Mouse (Mus musculus): ENCODE measurements at regions not wholly inside any gene's neighbourhood (a gene's known extent, or its start where the extent isn't known, plus 50 kb on each side); places are given as distances from the start of the nearest gene placed in this dataset.

DNA sequence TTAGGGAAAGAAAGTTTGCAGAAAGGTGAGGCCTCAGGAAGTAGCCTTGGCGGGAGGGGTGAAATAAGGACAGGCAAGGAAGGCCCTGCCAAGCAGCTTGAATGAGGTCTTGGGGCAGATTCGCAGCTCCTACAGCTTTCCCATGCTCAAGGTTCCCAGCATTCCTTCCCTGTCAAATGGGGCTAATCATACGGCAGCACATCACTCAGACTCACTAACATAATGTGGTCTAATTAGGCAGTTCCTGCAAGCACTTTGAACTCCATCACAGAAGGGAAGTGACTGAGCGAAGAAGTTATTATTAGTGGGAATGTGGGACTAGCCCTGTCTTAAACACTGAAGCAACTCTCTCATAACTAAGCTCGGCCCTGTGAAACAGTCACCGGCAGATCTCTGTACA, 87.1 kb upstream of the Gm10260 start:
- Histone ChIP-seq H3K4me3 (no peak overlapping the region), H3K9me3 (peaks cover 2% of the 10 kb centered on the region; the same call in 1 of the 2 replicates), H3K4me1 (replicated peaks) (no peaks in the 10 kb centered on the region), H3K27me3 (ENCODE audit: insufficient read depth, poor library complexity, severe bottlenecking) (no peaks in the 10 kb centered on the region), H3K27ac (no peak overlapping the region), H3K36me3 (no peaks in the 10 kb centered on the region)
- DNase-seq (ENCODE audit: low spot score) = no peak
- WGBS = 91% methylated on average over 6 of the region's 6 CpGs

DNA sequence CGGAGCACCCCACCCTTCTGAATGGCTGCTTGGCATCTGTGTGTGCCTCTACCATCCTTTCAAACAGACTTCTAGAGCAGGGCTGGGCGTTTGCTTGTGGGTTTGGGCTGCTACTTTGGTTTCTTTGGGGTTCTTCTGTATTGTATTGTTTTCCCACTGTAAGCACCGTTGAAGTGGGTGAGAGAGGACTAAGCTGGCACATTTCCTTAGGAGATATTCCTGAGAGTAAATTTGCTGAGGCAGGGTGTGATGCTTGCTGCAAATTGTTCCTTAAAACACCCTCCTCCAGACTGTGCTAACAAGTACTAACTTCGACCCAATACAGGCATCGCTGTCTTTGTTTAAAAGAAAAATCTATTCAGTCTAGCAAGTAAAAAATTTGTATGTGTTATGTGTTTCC, 84.7 kb upstream of the Gm10260 start:
- DNase-seq (ENCODE audit: low spot score) = no peak
- WGBS = 90% methylated on average over 5 of the region's 5 CpGs
- H3K4me3 ChIP-seq = no peak overlapping the region
- no peaks in the 10 kb centered on the region for H3K27me3 ChIP-seq (ENCODE audit: insufficient read depth, poor library complexity, severe bottlenecking)
- H3K4me1 ChIP-seq (replicated peaks) = no peaks in the 10 kb centered on the region; the same call in 1 of the 2 replicates
- H3K9me3 ChIP-seq = peaks cover 2% of the 10 kb centered on the region; the same call in 1 of the 2 replicates
- no peaks in the 10 kb centered on the region for H3K36me3 ChIP-seq
- no peak overlapping the region for H3K27ac ChIP-seq

DNA sequence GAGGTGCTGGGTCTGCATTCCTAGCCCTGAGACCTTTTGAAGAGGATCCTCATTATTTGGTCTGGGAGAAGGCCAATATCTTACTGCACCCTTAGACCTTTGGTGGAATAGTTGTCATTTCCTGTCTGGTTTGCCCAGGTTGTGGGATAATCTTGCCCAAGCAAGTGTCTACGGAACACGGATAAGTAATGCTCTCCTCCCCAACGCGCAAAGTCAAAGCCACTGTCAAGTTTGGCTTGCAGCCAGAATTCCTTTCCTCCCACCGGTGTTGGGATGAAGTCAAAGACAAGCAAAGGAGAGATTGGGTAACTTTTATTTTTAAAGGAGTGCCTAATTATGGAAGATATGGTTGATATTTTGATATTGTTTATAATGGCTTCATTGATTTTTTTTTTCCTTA, 82.4 kb upstream of the Gm10260 start:
- no peak for DNase-seq (ENCODE audit: low spot score)
- WGBS = 92% methylated on average over 5 of the region's 5 CpGs

DNA sequence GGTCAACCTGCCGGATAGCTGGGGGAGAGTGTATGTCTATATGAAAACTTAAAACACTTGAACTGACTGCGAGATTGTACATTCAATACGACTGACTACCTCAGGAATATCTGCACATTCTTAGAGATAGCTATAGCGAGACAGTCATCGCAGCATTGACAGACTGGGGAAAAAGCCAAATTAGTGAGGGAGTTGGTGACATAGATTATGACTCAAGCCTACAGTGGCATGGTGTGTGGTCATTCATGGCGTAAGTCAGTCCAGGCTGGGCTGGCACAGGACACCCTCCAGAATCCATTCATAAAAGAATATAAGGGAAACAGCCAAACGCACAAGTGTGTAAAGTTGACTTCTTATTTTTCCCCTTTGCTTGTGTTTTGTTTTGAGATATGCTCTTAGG, 81.1 kb upstream of the Gm10260 start:
- H3K27ac ChIP-seq = no peak overlapping the region
- H3K4me3 ChIP-seq = no peak overlapping the region
- 94% methylated on average over 7 of the region's 7 CpGs for WGBS
- H3K9me3 ChIP-seq = peaks cover 2% of the 10 kb centered on the region; the same call in 1 of the 2 replicates
- DNase-seq (ENCODE audit: low spot score) = no peak
- H3K4me1 ChIP-seq (replicated peaks) = peaks cover 4% of the 10 kb centered on the region; the same call in 1 of the 2 replicates
- no peaks in the 10 kb centered on the region for H3K36me3 ChIP-seq
- H3K27me3 ChIP-seq (ENCODE audit: insufficient read depth, poor library complexity, severe bottlenecking) = peaks cover 3% of the 10 kb centered on the region; the same call in 1 of the 2 replicates

More for the DNA sequence above, 82.4 kb upstream of the Gm10260 start:
- Histone ChIP-seq H3K4me3 (no peak overlapping the region), H3K27me3 (ENCODE audit: insufficient read depth, poor library complexity, severe bottlenecking) (peaks cover 3% of the 10 kb centered on the region; the same call in 1 of the 2 replicates), H3K9me3 (peaks cover 2% of the 10 kb centered on the region; the same call in 1 of the 2 replicates), H3K4me1 (replicated peaks) (peaks cover 4% of the 10 kb centered on the region; the same call in 1 of the 2 replicates), H3K27ac (no peak overlapping the region), H3K36me3 (no peaks in the 10 kb centered on the region)

DNA sequence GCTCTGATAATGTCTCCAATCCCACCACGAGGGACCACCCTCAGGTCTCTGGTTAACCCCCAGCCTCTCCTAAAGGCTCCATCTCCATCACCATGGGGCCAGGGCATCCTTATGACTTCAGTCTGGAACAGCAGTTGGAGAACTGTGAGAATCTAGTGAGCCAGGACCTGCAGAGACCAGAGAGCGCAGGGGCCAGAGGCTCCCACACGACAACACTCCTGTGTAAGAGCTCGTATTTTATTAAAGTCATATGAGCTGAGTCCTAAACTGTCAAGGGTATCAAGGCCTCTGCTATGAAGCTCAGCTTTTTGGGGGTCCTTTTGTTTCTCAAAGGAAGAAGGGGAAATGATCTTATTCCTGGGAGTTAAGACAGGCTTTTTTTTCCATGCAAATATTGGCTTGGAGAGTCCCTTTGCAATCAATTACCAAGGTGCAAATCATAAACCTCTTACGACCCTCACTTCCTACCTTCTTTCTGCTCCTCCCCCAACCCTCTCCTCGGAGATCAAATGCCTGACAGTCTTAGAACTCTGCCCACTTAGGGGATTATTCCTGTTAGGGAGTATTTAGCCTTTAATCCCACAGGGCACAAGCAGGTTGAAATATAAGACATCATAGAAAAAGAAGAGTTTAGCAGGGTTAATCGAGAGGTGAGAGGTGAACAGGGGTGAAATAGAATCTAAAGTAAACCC, 79.3 kb upstream of the Gm10260 start:
- 52% methylated on average over 7 of the region's 7 CpGs for WGBS

DNA sequence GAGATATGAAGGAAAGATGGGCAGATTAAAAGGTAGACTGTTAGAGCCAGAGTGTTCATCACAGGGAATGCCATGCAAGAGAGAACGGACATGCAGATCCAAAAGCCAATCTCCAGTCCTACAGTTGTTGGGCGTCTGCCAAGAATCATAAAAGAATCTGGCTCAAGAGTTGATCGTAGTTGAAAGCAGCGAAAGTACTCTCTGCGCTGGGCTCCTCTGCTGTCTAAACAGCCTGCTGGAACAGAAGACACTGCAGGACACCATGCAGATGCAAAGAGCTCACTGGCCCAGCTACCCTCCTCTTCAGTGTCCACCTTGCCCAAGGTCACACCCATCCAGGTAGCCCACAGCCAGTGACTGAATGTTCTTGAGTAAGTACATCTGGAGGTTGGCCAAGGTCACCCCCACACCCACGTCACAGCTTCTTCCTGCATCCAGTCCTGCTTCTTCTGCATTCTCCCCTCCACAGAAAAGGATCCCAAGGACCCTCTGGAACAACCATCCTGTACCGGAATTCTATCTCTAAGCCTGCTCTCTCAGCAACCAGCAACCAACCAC, 77.1 kb upstream of the Gm10260 start:
- WGBS = 89% methylated on average over 7 of the region's 7 CpGs

More for the DNA sequence above, 79.3 kb upstream of the Gm10260 start:
- Histone ChIP-seq H3K27ac (no peak overlapping the region), H3K9me3 (peaks cover 2% of the 10 kb centered on the region; the same call in 1 of the 2 replicates), H3K27me3 (ENCODE audit: insufficient read depth, poor library complexity, severe bottlenecking) (peaks cover 3% of the 10 kb centered on the region; the same call in 1 of the 2 replicates), H3K36me3 (no peaks in the 10 kb centered on the region), H3K4me1 (replicated peaks) (peaks cover 4% of the 10 kb centered on the region; the same call in 1 of the 2 replicates), H3K4me3 (no peak overlapping the region)
- no peak for DNase-seq (ENCODE audit: low spot score)

DNA sequence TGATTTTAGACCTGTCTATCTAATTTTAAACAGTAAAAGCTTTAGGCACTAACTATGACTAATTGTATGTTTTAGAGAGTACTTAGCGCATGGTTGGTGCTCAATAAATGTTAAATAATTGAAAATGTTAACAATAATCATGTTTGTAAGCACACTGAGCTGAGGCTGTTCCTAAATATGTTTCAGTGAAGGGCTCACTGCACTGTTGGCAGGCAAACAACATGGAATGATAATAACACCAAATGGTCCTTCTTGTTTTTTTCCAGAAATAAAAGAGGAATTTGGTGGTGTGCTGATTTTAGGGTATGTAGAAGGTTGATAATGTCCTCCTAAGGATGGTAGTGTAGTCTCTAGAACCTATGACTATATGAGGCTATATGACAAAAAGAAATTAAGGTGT, 72.0 kb upstream of the Gm10260 start:
- DNase-seq (ENCODE audit: low spot score) = no peak
- Histone ChIP-seq H3K36me3 (no peaks in the 10 kb centered on the region), H3K27ac (no peak overlapping the region), H3K4me1 (replicated peaks) (peaks cover 4% of the 10 kb centered on the region), H3K4me3 (no peak overlapping the region), H3K27me3 (ENCODE audit: insufficient read depth, poor library complexity, severe bottlenecking) (no peaks in the 10 kb centered on the region), H3K9me3 (no peaks in the 10 kb centered on the region)
- WGBS = 91% methylated on average over 1 of the region's 1 CpGs

More for the DNA sequence above, 77.1 kb upstream of the Gm10260 start:
- Histone ChIP-seq H3K9me3 (no peaks in the 10 kb centered on the region), H3K4me3 (no peak overlapping the region), H3K36me3 (no peaks in the 10 kb centered on the region), H3K27me3 (ENCODE audit: insufficient read depth, poor library complexity, severe bottlenecking) (peaks cover 3% of the 10 kb centered on the region; the same call in 1 of the 2 replicates), H3K4me1 (replicated peaks) (peaks cover 4% of the 10 kb centered on the region; the same call in 1 of the 2 replicates), H3K27ac (no peak overlapping the region)
- DNase-seq (ENCODE audit: low spot score) = no peak

DNA sequence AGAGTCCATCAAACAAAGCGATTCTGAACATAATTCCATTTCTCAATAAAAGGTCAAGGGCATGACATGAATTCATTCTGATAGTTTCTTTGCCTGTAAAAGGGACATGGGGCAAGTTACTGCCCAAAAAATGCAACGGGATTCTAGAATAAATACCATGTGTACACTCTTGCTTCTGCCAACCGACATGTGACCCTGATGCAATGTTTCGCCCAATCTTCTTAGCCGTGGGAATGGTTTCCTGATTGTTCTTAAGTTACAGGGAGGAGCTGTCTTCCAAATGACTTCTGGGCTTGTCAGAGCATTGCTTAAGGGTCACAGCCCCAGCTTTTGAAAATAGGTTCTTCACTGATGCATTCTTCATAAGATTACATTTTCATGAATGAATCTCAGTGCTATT, 71.4 kb upstream of the Gm10260 start:
- no peak overlapping the region for H3K4me3 ChIP-seq
- no peak for DNase-seq (ENCODE audit: low spot score)
- no peaks in the 10 kb centered on the region for H3K27me3 ChIP-seq (ENCODE audit: insufficient read depth, poor library complexity, severe bottlenecking)
- no peaks in the 10 kb centered on the region for H3K36me3 ChIP-seq
- H3K27ac ChIP-seq = no peak overlapping the region
- no peaks in the 10 kb centered on the region for H3K9me3 ChIP-seq
- peaks cover 4% of the 10 kb centered on the region for H3K4me1 ChIP-seq (replicated peaks)
- WGBS = 74% methylated on average over 5 of the region's 5 CpGs

DNA sequence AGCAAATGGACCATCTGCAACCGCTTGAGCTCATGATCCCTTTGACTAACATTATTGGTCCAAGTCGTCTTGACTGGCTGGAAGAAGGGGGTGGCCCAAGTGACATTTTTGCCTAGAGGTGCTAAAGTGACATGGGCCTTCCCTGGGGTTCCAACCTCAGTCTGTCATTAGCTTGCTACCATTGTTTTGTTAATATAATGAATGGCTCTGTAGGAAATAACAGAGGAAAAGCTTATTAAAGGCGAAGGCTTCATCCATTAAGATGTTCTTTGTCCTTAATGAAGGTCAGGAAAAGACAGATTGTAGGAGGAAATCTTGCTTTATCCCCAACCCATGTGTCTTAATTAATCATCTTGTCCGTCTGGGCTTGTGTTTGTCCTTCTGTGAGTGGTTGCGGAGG, 69.1 kb upstream of the Gm10260 start:
- DNase-seq (ENCODE audit: low spot score) = peak; percentile 25
- Histone ChIP-seq H3K27ac (no peak overlapping the region), H3K4me3 (no peak overlapping the region), H3K9me3 (no peaks in the 10 kb centered on the region), H3K4me1 (replicated peaks) (peaks cover 23% of the 10 kb centered on the region), H3K27me3 (ENCODE audit: insufficient read depth, poor library complexity, severe bottlenecking) (no peaks in the 10 kb centered on the region), H3K36me3 (no peaks in the 10 kb centered on the region)
- 50% methylated on average over 5 of the region's 5 CpGs for WGBS

DNA sequence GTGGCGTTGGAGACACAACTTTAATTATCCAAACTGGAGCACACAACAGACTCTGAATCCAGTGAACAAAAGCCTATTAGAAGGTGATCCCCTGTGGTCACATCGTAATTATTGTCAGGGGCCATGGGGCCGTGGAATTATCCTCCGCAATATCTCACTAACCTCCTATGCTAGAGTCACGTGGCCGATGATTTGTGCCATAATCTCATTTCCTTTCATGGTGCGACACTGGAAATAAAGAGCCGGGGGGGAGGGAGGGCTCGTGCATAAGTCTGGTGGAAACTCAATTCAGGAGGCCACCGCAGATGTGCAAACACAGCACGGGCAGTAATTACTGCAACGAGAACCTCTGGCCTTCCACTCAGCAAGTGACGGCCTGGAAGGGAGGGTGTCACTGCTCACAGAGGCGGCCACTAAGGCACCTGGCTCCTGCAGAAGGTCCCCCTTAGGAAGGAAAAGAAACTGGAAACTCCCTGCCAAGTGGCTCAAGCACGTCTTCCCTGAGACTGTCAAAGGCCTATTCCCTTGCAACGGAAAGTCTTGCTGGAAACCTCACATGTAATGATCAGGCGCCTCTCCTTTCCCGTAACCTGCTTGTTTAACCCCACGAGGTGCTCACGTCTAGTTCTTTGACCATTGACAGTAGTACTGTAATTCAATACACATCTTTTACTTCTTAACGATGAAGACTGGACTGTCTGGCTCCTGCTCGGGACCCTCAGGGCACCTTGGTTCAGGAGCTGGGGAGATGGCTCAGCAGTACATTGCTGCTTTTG, 65.6 kb upstream of the Gm10260 start:
- H3K9me3 ChIP-seq = no peaks in the 10 kb centered on the region
- no peaks in the 10 kb centered on the region for H3K27me3 ChIP-seq (ENCODE audit: insufficient read depth, poor library complexity, severe bottlenecking)
- WGBS = 59% methylated on average over 22 of the region's 22 CpGs
- H3K4me1 ChIP-seq (replicated peaks) = peaks cover 43% of the 10 kb centered on the region
- 0 out of 2 replicates have a peak overlapping the region, but pooled peaks have one; percentile 2 for H3K4me3 ChIP-seq
- DNase-seq (ENCODE audit: low spot score) = peak; percentile 24
- peak overlapping the region; percentile 60 for H3K27ac ChIP-seq
- H3K36me3 ChIP-seq = no peaks in the 10 kb centered on the region

DNA sequence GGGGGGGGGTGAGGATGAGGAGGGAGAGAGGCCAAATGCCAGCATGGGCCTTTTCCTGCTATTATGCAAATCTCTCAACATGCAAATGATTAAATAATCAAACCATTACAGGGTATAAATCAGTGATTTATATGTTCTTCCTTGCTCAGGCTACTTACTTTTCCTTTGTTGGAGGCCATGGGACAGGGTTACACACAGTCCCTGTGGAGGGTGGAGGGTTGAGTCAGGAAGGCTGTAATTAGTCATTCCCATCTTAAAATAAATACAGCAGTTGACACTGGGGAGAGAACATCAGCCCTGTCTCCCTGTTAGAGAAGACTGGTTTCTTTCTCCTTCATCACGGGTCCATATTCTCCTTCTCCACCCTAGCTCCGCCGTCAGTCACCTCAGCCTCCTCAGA, 64.9 kb upstream of the Gm10260 start:
- Histone ChIP-seq H3K27me3 (ENCODE audit: insufficient read depth, poor library complexity, severe bottlenecking) (no peaks in the 10 kb centered on the region), H3K4me1 (replicated peaks) (peaks cover 43% of the 10 kb centered on the region), H3K4me3 (no peak overlapping the region), H3K9me3 (no peaks in the 10 kb centered on the region), H3K27ac (peak overlapping the region; percentile 60; the same call in 1 of the 2 replicates), H3K36me3 (no peaks in the 10 kb centered on the region)
- WGBS = 69% methylated on average over 3 of the region's 3 CpGs
- DNase-seq (ENCODE audit: low spot score) = no peak

DNA sequence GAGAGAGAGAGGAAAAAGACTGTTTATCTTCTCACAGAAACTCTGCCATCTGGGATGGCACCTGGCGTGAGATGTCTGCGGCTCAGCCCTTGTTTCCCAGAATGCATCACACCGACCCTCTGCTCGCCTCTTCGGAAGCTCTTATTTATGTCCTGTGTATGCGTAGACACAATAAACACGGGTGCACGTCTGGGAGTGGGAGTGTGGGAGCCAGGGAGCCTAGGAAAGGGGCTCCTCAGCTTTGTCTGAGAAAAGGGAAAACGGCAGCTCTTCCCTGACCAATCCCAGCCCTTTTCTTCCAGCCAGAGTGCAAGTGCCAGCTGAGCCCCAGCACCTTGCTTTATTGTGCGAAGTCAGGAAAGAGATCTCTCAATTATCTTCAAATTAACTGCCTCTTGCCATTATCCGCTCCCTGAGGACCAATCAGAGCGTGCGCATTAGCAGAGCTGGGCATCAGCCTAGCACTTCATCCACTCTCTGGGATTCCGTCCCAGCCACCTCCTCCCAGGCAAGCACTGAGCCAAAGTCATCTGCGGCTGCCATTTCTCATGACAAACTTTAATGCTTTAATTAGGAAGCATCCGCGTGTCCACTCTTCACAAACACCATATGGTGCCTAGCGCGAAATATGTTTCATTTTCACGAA, 63.8 kb upstream of the Gm10260 start:
- Histone ChIP-seq H3K4me1 (replicated peaks) (peaks cover 39% of the 10 kb centered on the region), H3K36me3 (no peaks in the 10 kb centered on the region), H3K27ac (peak overlapping the region; percentile 81), H3K4me3 (peak overlapping the region; percentile 16), H3K27me3 (ENCODE audit: insufficient read depth, poor library complexity, severe bottlenecking) (no peaks in the 10 kb centered on the region), H3K9me3 (no peaks in the 10 kb centered on the region)
- DNase-seq (ENCODE audit: low spot score) = peak; percentile 49
- 51% methylated on average over 20 of the region's 20 CpGs for WGBS

Data from hindbrain, embryonic 10.5 days (tissue).